Mouse (Mus musculus) hindbrain, embryonic 10.5 days (tissue): ENCODE data around the gene Kcng3. TPM values are rescaled to one million over a fixed set of nuclear protein-coding genes. Genes with fewer than 3 reads are reported as not detected.

Experiments
- DNase-seq: peaks from one replicate; pipeline ENCODE4 v3.0.0-alpha.2; 2017; ENCODE audit warnings: low spot score
- H3K27ac ChIP-seq: fragments of 300-500 bp; sonication (generic); 2 replicates; pipeline ENCODE4 v1.5.1; 2016; ENCODE audit warnings: mild to moderate bottlenecking, moderate library complexity
- H3K27me3 ChIP-seq: fragments of 300-500 bp; sonication (generic); 2 replicates; pipeline ENCODE4 v1.6.1; 2016; ENCODE audit warnings: mild to moderate bottlenecking; ENCODE audit not compliant: poor library complexity, insufficient read depth, severe bottlenecking
- H3K36me3 ChIP-seq: fragments of 300-500 bp; sonication (generic); 2 replicates; pipeline ENCODE4 v1.6.1; 2016; ENCODE audit warnings: mild to moderate bottlenecking, moderate library complexity
- H3K4me1 ChIP-seq: fragments of 300-500 bp; sonication (generic); replicated peaks from 2 replicates; pipeline ENCODE4 v1.6.1; 2016; ENCODE audit warnings: mild to moderate bottlenecking
- H3K4me3 ChIP-seq: fragments of 300-500 bp; sonication (generic); 2 replicates; pipeline ENCODE4 v1.5.1; 2016; ENCODE audit warnings: mild to moderate bottlenecking, moderate library complexity
- H3K9me3 ChIP-seq: fragments of 300-500 bp; sonication (generic); 2 replicates; pipeline ENCODE4 v1.6.1; 2016; ENCODE audit warnings: mild to moderate bottlenecking, moderate library complexity
- WGBS: fragments of 180-500 bp; shearing (Covaris S2); methylation state at CpG from one replicate; pipeline ENCODE4 v1.1.7; 2016; 5-methylcytosine and 5-hydroxymethylcytosine counted together
- polyA plus RNA-seq: library from polyadenylated mRNA; unstranded; fragments of >200 nt; fragmentation: Nextera tagmentation; extraction: Ambion mirVana; gene quantifications from 2 replicates; pipeline ENCODE4 v1.2.1, GENCODE M21; 2016

Gene Kcng3
- polyA plus RNA-seq, result not detected in 2 replicates

DNA sequence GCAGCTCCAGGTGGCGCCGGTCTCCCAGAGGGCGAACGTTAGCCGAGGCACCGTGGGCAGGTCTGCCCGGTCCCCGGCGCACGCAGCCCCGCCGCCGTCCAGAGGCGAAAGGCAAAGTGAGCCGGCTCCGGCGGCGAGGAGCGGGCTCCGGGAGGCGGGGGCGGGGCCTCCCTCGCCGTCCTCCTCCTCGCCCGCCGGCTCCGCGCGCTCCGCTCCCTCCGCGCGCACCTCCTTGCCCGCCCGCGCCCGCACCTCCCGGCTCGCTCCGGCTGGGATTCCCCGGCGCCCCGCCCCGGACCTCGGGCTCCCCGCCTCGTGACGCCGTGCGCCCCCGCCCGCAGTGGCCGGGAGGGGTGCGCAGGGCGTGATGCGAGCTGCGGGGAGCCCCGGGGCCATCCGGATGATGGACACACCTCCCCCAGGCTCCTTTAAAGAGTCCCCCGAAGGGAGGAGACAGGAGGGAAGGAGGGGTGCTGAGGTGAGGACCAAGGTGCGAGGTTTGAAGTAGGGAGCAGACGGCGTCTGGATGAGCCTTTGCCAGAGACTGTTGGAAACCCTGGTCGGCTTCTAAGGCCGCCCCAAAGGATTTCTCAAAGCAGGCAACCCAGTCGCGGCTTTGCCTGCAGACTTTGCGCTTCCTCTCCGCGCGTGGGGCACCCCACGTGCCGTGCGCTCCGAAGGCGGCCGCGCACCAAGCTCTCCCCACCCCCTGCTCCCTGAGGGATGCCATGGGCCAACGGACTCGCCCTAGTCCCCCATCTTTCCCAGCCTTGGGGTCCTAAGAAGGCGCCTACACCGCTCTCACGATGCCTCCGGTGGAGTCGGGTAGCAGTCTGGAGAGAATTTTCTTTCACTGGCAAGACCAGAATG, at the start of gene Kcng3:
Kcng3 (minus strand) TSS at position 113 of the 870 bp plus-strand sequence.
- H3K27ac ChIP-seq, result peak within 1 kb of the TSS; percentile 59
- H3K4me1 ChIP-seq, result peaks cover 28% of the 10 kb centered on the region
- peaks cover 74% of the 10 kb centered on the region for H3K27me3 ChIP-seq
- H3K4me3 ChIP-seq, result peak within 1 kb of the TSS; percentile 64
- no peaks in the 10 kb centered on the region for H3K36me3 ChIP-seq
- no peaks in the 10 kb centered on the region for H3K9me3 ChIP-seq
- peak; percentile 63 for DNase-seq
- under 1% methylated on average over 85 of the region's 86 CpGs for WGBS

DNA sequence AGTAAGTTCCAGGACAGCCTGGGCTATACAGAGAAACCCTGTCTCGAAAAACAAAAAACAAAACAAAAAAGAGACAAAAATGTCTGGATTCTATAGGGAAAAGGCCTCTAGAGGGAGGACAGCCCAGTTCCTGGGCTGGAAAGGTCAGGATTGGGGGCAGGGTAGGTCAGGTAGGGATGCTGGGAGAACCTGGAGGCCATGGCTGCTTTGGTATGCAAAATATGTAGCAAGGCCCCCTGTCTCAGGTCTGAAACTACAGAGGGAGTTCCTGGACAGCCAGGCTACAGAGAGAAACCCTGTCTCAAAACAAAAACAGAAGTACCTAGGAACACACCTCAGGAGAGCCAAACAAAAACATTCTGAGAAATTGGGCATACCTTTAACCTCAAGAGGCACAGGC, 45.7 kb upstream of the Kcng3 start:
- DNase-seq, result no peak
- H3K36me3 ChIP-seq, result no peaks in the 10 kb centered on the region
- H3K27me3 ChIP-seq, result no peaks in the 10 kb centered on the region
- H3K27ac ChIP-seq, result no peak overlapping the region
- 96% methylated on average over 1 of the region's 1 CpGs for WGBS
- no peaks in the 10 kb centered on the region for H3K9me3 ChIP-seq
- H3K4me1 ChIP-seq, result no peaks in the 10 kb centered on the region
- H3K4me3 ChIP-seq, result no peak overlapping the region

DNA sequence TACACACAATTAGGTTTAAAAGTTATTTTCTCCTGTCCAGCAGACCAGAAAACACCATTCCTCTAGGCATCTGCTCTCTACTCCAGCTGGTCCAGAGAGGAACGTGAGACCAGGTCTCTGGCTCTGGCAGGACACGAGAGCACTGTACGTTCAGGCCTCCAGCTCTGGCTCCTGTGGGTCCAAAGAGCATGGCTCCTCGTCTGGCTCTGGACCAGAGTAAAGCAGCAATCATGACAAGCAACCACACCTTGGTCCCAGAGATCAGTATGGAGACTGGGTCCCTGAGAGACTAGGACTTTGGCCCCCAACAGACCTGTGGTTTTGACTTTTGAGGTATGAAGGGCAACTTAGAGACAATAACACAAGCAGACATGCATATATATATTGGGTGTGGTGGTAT, 41.0 kb upstream of the Kcng3 start:
- WGBS, result 83% methylated on average over 4 of the region's 4 CpGs
- no peaks in the 10 kb centered on the region for H3K9me3 ChIP-seq
- H3K27ac ChIP-seq, result no peak overlapping the region
- H3K27me3 ChIP-seq, result no peaks in the 10 kb centered on the region
- no peaks in the 10 kb centered on the region for H3K36me3 ChIP-seq
- H3K4me1 ChIP-seq, result no peaks in the 10 kb centered on the region
- H3K4me3 ChIP-seq, result no peak overlapping the region
- no peak for DNase-seq

DNA sequence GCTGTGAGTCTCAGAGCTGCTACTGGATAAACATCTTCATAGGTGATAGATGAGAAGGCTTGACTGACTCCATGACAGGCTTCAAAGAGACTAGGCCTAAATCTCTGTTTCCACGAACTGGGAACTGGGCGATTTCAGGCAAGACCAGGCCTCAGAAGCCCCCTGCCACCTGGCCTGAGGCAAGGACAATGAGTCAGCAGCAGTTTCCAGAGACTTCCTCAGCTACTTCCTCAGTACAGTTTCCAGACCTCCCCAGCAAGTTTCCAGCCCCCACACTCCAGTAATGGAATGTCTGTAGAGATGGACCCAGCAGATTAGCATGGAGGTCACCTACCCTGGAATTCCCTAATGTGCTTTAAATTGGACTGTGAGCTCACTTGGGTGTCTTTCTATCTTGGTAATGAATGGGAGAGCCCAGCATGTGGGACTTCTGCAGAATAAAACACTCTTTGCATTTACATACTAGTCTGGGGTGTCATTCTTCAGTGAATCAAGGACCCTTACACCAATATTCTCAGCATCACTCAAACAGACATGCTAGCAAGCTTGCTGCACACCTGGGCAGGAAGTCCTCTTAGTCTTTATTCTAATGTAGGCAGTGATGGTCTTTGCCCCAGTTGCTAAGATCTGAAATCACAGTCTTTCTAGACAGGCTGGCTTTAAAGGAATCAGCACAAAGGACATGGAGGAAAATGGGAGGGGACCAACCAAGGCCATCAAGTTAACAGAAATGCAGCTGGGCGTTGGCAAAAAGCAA, 36.4 kb upstream of the Kcng3 start:
- Histone ChIP-seq H3K9me3 (no peaks in the 10 kb centered on the region), H3K4me1 (no peaks in the 10 kb centered on the region), H3K27me3 (no peaks in the 10 kb centered on the region), H3K4me3 (no peak overlapping the region), H3K27ac (no peak overlapping the region), H3K36me3 (no peaks in the 10 kb centered on the region)
- WGBS, result 86% methylated on average over 3 of the region's 3 CpGs
- no peak for DNase-seq

DNA sequence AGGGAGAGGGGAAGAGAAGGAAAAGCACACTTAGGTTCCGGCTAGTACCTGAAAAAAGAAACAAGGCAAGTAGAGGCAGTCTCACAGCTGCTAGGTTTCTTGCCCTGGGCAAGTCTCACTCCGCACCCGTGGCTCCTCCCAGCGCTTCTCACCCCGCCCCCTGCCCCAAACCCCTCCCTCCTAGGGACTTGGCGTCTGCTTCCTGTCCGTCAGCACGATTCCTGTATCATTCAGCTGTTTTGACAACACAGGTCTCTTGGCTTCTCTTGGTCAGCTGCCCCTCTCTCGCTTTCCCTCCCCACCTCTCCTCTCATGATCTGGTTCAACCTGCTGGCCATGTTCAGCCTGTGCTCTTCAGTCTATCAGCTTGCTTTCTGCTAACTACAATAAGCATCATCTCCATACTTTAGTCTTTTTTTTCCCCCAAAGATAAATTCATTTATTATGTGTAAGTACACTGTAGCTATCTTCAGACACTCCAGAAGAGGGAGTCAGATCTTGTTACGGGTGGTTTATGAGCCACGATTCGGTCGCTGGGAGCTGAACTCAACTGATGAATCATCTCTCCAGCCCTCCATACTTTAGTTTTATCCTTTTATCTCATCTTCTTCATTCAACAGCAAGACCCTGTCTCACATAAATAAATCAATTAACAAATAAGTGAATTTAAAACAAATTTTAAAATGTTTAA, 35.0 kb upstream of the Kcng3 start:
- Histone ChIP-seq H3K4me1 (no peaks in the 10 kb centered on the region), H3K27me3 (no peaks in the 10 kb centered on the region), H3K9me3 (no peaks in the 10 kb centered on the region), H3K36me3 (no peaks in the 10 kb centered on the region), H3K27ac (no peak overlapping the region), H3K4me3 (no peak overlapping the region)
- DNase-seq, result no peak
- 70% methylated on average over 13 of the region's 13 CpGs for WGBS

DNA sequence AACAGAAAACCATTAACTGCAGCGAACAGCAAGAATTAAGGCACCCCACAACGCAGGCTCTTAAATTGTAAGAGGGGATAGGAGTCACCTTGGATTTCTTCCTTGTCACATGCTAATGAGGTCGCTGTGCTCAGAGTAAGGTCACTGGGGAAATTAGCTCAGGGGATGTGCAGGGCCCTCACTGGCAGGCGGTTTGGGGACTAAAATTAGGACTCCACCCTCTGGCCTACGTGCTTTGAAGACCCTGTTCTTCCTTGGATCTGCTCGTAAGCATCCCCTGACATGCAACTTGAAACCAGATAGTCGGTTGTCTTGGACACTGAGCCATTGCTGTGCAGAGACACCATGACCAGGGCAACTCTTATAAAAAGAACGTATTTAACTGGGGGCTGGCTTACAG, 33.1 kb upstream of the Kcng3 start:
- 43% methylated on average over 8 of the region's 8 CpGs for WGBS
- no peaks in the 10 kb centered on the region for H3K4me1 ChIP-seq
- DNase-seq, result no peak
- no peaks in the 10 kb centered on the region for H3K36me3 ChIP-seq
- H3K4me3 ChIP-seq, result no peak overlapping the region
- no peaks in the 10 kb centered on the region for H3K27me3 ChIP-seq
- H3K27ac ChIP-seq, result no peak overlapping the region
- H3K9me3 ChIP-seq, result no peaks in the 10 kb centered on the region

DNA sequence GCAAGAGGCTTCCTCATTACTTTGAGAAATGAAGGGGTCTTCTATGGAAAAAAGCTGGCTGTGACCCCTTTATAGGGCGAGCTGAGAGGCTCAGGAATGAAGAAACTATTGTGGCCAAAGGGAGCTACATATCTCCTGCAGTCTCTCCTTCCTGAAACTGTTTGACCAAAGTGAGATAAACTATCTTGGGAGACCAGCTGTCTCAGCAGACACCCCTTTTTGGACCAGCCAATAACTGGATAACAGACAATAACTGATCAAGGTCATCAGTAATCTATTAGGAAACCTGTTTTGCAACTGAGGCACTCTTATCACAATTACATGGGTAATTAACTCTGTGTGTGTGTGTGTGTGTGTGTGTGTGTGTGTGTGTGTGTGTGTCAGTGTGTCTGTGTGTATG, 27.2 kb upstream of the Kcng3 start:
- WGBS, result 85% methylated on average over 1 of the region's 1 CpGs
- Histone ChIP-seq H3K27ac (no peak overlapping the region), H3K9me3 (no peaks in the 10 kb centered on the region), H3K27me3 (no peaks in the 10 kb centered on the region), H3K36me3 (no peaks in the 10 kb centered on the region), H3K4me1 (peaks cover 3% of the 10 kb centered on the region; the same call in 1 of the 2 replicates), H3K4me3 (no peak overlapping the region)
- no peak for DNase-seq

DNA sequence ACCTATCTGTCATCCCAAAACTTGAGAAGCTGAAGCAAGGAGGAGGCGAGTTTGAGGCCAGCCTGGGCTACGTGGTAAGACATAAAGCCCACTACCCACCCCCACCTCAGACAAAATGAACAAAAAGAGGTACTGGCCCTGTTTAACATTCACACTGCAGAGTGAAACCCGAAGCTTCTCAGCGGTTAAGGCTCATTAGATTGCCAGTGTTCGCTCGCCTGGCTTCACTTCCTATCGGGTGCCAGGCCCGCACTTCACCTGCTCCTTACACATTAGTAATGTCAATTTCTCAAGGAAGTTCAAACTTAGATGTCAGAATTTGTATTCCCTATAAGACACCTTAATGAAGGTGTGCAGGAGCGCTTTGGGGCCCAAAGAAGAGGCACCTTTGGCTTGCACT, 25.7 kb upstream of the Kcng3 start:
- no peaks in the 10 kb centered on the region for H3K36me3 ChIP-seq
- DNase-seq, result no peak
- H3K27ac ChIP-seq, result no peak overlapping the region
- no peaks in the 10 kb centered on the region for H3K27me3 ChIP-seq
- H3K4me3 ChIP-seq, result no peak overlapping the region
- H3K9me3 ChIP-seq, result no peaks in the 10 kb centered on the region
- WGBS, result 78% methylated on average over 9 of the region's 9 CpGs
- peaks cover 3% of the 10 kb centered on the region; the same call in 1 of the 2 replicates for H3K4me1 ChIP-seq

DNA sequence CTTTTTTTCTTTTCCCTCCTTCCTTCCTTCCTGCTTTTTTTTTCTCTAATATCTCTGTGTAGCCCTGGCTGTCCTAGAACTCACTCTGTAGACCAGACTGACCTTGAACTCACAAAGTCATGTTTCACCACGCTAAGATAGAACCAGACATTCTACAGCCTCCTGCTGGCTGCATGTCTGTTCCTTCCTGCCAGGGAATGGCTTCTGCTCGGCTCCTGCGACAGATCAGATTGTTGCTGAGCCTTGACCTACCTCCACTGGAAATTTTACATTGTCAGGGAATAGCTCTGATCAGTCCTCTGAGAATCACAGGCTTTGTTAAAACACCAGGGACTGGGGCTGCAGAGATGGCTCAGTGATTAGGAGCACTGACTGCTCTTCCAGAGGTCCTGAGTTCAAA, 24.0 kb upstream of the Kcng3 start:
- Histone ChIP-seq H3K27me3 (no peaks in the 10 kb centered on the region), H3K9me3 (no peaks in the 10 kb centered on the region), H3K27ac (no peak overlapping the region), H3K4me3 (no peak overlapping the region), H3K36me3 (no peaks in the 10 kb centered on the region), H3K4me1 (peaks cover 3% of the 10 kb centered on the region; the same call in 1 of the 2 replicates)
- no peak for DNase-seq
- 84% methylated on average over 3 of the region's 3 CpGs for WGBS

DNA sequence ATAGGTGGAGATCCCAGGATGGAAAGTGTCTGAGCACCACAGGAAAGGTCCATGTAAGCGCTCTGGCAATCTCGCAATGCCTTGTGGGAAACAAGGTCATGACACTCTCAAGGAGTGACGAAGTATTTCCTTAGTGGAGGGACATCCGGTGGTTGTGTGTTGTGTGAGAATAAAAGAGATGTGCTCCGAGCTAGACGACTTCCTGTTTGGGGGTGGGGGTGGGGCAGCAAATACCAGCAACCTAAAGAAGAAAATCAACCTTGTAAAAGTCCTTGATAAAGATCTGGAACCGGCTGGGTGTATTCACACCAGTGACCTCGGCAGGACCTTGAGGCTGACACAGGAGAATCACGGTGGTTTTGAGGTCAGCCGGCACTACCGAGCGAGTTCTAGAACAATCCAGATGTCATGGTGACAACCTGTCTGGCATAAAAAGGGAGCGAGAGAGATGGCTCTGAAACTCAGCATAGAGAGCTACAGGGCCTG, 23.0 kb upstream of the Kcng3 start:
- no peak overlapping the region for H3K4me3 ChIP-seq
- no peaks in the 10 kb centered on the region for H3K27me3 ChIP-seq
- no peak overlapping the region for H3K27ac ChIP-seq
- DNase-seq, result no peak
- H3K9me3 ChIP-seq, result no peaks in the 10 kb centered on the region
- no peaks in the 10 kb centered on the region for H3K36me3 ChIP-seq
- 79% methylated on average over 13 of the region's 13 CpGs for WGBS
- H3K4me1 ChIP-seq, result peaks cover 3% of the 10 kb centered on the region; the same call in 1 of the 2 replicates

DNA sequence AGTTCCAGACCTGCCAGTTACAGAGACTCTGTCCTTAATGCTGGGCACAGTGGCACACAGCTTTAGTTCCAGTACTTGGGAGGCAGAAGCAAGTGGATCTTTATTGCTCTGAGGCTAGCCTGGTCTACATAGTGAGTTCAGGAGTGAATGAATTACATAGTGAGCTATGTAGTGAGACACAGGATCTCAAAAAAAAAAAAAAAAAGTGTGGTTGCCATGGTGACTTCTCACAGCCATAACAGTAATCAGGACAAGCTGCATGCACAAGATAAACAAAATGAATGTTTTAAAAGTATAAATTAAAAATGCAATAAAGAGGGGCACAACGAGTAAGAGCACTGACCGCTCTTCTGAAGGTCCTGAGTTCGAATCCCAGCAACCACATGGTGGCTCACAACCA, 21.9 kb upstream of the Kcng3 start:
- no peak overlapping the region for H3K27ac ChIP-seq
- H3K4me3 ChIP-seq, result no peak overlapping the region
- H3K9me3 ChIP-seq, result no peaks in the 10 kb centered on the region
- peaks cover 3% of the 10 kb centered on the region; the same call in 1 of the 2 replicates for H3K4me1 ChIP-seq
- no peaks in the 10 kb centered on the region for H3K27me3 ChIP-seq
- H3K36me3 ChIP-seq, result no peaks in the 10 kb centered on the region
- 94% methylated on average over 3 of the region's 3 CpGs for WGBS
- DNase-seq, result no peak

DNA sequence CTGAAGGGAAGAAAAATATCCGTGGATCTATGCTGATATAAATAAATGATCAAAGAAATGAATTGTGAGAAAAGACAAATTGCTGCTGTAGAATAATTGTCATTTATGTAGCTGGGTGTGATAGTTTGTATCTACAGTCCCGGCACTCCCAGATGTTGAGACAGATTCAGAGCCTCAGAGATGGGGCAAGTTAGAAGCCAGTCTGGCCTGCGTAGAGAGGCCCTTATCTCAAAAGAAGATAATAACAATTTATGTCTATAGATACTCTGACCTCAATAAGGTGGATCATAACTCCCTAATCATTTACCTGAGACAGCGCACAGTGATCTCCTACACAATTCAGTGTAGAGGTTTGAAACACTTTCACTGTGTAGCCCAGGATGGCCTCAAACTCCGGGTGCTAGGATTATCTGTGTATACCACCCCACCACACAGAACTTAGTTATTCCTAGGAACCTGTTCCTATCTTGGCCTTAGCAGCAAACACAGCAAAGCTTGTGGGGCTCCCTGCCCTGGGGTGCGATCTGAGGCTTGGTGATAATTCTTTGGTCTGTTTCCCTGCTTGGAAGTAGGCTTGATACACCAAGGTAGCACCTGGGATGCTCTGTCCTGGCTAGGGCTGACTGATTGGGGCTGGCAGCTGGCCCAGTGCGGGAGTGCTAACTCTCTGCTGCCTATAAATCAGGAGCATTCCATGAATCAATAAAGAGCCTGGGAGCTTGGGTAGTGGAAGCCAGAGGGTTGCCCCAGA, 19.4 kb upstream of the Kcng3 start:
- H3K36me3 ChIP-seq, result no peaks in the 10 kb centered on the region
- WGBS, result 91% methylated on average over 7 of the region's 7 CpGs
- no peaks in the 10 kb centered on the region for H3K9me3 ChIP-seq

More for the DNA sequence above, 19.4 kb upstream of the Kcng3 start:
- H3K4me1 ChIP-seq, result no peaks in the 10 kb centered on the region
- H3K4me3 ChIP-seq, result no peak overlapping the region
- no peak for DNase-seq
- H3K27me3 ChIP-seq, result no peaks in the 10 kb centered on the region
- no peak overlapping the region for H3K27ac ChIP-seq
